Mouse (Mus musculus) megakaryocyte, embryonic 14.5 days (primary cell): ENCODE results near the gene Kctd11.

Experiments used
- FLI1 ChIP-seq: IDR thresholded peaks from 2 replicates; pipeline ENCODE4 v1.6.1; 2012; ENCODE audit warnings: low read length, inconsistent platforms, mixed read lengths
- GATA1 ChIP-seq: IDR thresholded peaks from 3 replicates; pipeline ENCODE4 v1.6.1; 2012; ENCODE audit warnings: mixed read lengths, low read length, inconsistent platforms, borderline replicate concordance

DNA sequence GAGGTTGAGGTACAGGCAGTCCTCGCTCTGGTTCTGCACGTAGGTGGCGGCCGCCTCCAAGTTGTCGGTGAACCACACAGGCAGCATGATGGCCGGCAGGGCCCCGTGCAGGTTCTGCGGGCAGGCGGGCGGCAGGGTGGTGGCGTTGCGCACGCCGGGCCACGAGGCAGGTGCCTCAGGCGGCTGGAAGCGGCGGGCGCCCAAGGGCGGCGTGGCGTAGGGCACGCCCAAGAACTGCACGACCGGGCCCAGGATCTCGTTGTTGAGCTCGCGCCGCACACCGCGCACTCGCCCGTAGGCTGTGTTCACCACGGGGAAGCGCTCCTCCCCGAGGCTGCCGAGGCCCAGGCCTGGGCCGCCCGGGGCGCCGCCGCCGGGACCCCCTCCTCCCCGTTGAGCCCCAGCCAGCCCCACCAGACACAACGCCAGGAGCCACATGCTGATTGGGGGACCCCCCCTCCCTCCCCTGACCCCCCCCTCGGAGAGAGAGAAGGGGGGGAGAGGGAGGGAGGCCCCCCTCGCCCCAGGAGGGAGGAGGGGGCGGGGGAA is 47.1 kb downstream of the Kctd11 start:
- TF ChIP-seq GATA1 (no peak), FLI1 (no peak)
